11 mouse cellular contexts compared by ENCODE assay signal in genomic region chr12:32822066-32822465, GRCm38 (mm10). TPM values are rescaled to one million over a fixed set of nuclear protein-coding genes. Genes with fewer than 3 reads are reported as not detected.
A peak's percentile ranks its signal among the peaks of the same experiment; 100 is the strongest.
DNase-seq lines count a peak whose midpoint lies in the region; ATAC-seq and TF ChIP-seq lines count a peak whose summit lies in the region.
"Had no signal": no experiment of that assay in that cellular context is flagged by ENCODE, and none has a peak within 500 bp of the region (broad histone marks: within the 10 kb centered on the region; RNA-seq: fewer than 3 reads in every experiment).

No protein-coding gene starts in this region.

- no peaks in the 10 kb centered on the region for H3K9me3 ChIP-seq in kidney, postnatal 0 days (replicated peaks; ENCODE audit: low read length)
- no peaks in the 10 kb centered on the region for H3K9me3 ChIP-seq in intestine, postnatal 0 days (ENCODE audit: control insufficient read depth)

- H3K9ac ChIP-seq in kidney, postnatal 0 days (ENCODE audit: low read depth, low read length), result no peak overlapping the region
- no peak overlapping the region for H3K9ac ChIP-seq in intestine, postnatal 0 days (ENCODE audit: low read depth, low read length)
- H3K9ac ChIP-seq: forebrain, postnatal 0 days had no signal

- DNase-seq in embryo, embryonic 11 days, result peak; percentile 7
- no peak for DNase-seq in embryo, embryonic 9.5 days (ENCODE audit: extremely low spot score)
- peak; percentile 28 for DNase-seq in kidney, postnatal 0 days (ENCODE audit: low spot score)
- no peak for DNase-seq in kidney, adult 11 months
- DNase-seq in 416B (ENCODE audit: low read depth), result peak; percentile 16
- no peak for DNase-seq in cerebellum, adult 9-11 months
- DNase-seq: forebrain, postnatal 0 days; right cerebral cortex, adult 18-20 months had no signal

- 52% methylated on average over 4 of the region's 4 CpGs for WGBS in kidney, postnatal 0 days
- 57% methylated on average over 4 of the region's 4 CpGs for WGBS in intestine, postnatal 0 days

- H3K4me2 ChIP-seq in kidney, postnatal 0 days (ENCODE audit: low read length), result no peak overlapping the region
- no peak overlapping the region; the same call in 1 of the 2 replicates for H3K4me2 ChIP-seq in intestine, postnatal 0 days (replicated peaks; ENCODE audit: low read depth)

- no peak overlapping the region for H3K4me3 ChIP-seq in kidney, postnatal 0 days (replicated peaks; ENCODE audit: low read depth, low read length)
- H3K4me3 ChIP-seq in brown adipose tissue, adult 24 weeks (ENCODE audit: insufficient read depth, low read depth, low read length), result peak overlapping the region; percentile 24; the same call in 1 of the 2 replicates
- no peak overlapping the region for H3K4me3 ChIP-seq in intestine, postnatal 0 days (ENCODE audit: low read depth, low read length)

- no peaks in the 10 kb centered on the region for H3K27me3 ChIP-seq in kidney, postnatal 0 days (ENCODE audit: insufficient read depth, low read length)
- no peaks in the 10 kb centered on the region for H3K27me3 ChIP-seq in intestine, postnatal 0 days (replicated peaks; ENCODE audit: control insufficient read depth, insufficient read depth, low read length)

- TF ChIP-seq CTCF in kidney, postnatal 0 days (IDR thresholded peaks at IDR 0.05; ENCODE audit: low read depth), result no peak
- no peak for TF ChIP-seq CTCF in intestine, postnatal 0 days (IDR thresholded peaks at IDR 0.05; ENCODE audit: low read depth)

- H3K27ac ChIP-seq in kidney, postnatal 0 days, result no peak overlapping the region
- peak overlapping the region; percentile 33; the same call in 1 of the 2 replicates for H3K27ac ChIP-seq in brown adipose tissue, adult 24 weeks (replicated peaks; ENCODE audit: low read depth, low read length)
- no peak overlapping the region for H3K27ac ChIP-seq in intestine, postnatal 0 days (ENCODE audit: low read depth, low read length)

- H3K4me1 ChIP-seq in kidney, postnatal 0 days (replicated peaks; ENCODE audit: insufficient read depth, low read length), result 0 out of 2 replicates have a peak, but pooled peaks cover 6% of the 10 kb centered on the region
- peaks cover 4% of the 10 kb centered on the region for H3K4me1 ChIP-seq in brown adipose tissue, adult 24 weeks (ENCODE audit: control insufficient read depth, insufficient read depth, insufficient read length, low read length)
- H3K4me1 ChIP-seq in intestine, postnatal 0 days (replicated peaks; ENCODE audit: control insufficient read depth, insufficient read depth, low read length), result peaks cover 8% of the 10 kb centered on the region; the same call in 1 of the 2 replicates

- no peak for ATAC-seq in kidney, postnatal 0 days (replicated peaks; ENCODE audit: low FRiP score, low read depth)
- no peak for ATAC-seq in intestine, postnatal 0 days
- ATAC-seq: forebrain, postnatal 0 days; intestine, embryonic 16.5 days had no signal

- peaks cover 5% of the 10 kb centered on the region; the same call in 1 of the 2 replicates for H3K36me3 ChIP-seq in kidney, postnatal 0 days (ENCODE audit: insufficient read depth, low read length)
- peaks cover 18% of the 10 kb centered on the region for H3K36me3 ChIP-seq in intestine, postnatal 0 days (ENCODE audit: control insufficient read depth, insufficient read depth)

RNA-seq across cellular contexts. Expression of gene Nampt, which starts 2.7 kb away (rescaled TPM):
- polyA plus RNA-seq in kidney, postnatal 0 days (2015; fragmentation: Nextera tagmentation; extraction: Ambion mirVana), result 25.8 and 26.8 TPM in 2 replicates
- 237 and 255 TPM in 2 replicates for polyA plus RNA-seq in brown adipose tissue, adult 24 weeks (2012; ENCODE audit: insufficient read depth, insufficient read length, missing spikeins)
- polyA plus RNA-seq in intestine, postnatal 0 days (2015; fragmentation: Nextera tagmentation; extraction: Ambion mirVana), result 16.2 and 17.3 TPM in 2 replicates

Comparison
In these comparisons a context has a peak if more than half of its experiments do, and no peak if none do; other contexts are left out.
1. DNase-seq: peak in embryo, embryonic 11 days (single experiment), kidney, postnatal 0 days (single experiment) and 416B (single experiment); none in embryo, embryonic 9.5 days (single experiment), kidney, adult 11 months (single experiment) and cerebellum, adult 9-11 months (single experiment).